Comparison of ENCODE assay signal across 9 mouse cellular contexts in genomic region chr4:141720761-141721523, GRCm38 (mm10). TPM values are rescaled to one million over a fixed set of nuclear protein-coding genes. Genes with fewer than 3 reads are reported as not detected.
A peak's percentile ranks its signal among the peaks of the same experiment; 100 is the strongest.
DNase-seq lines count a peak whose midpoint lies in the region; ATAC-seq and TF ChIP-seq lines count a peak whose summit lies in the region.
"Had no signal": no experiment of that assay in that cellular context is flagged by ENCODE, and none has a peak within 500 bp of the region (broad histone marks: within the 10 kb centered on the region; RNA-seq: fewer than 3 reads in every experiment).

No protein-coding gene starts in this region.

- H3K27me3 ChIP-seq in liver, adult 2 months (ENCODE audit: control insufficient read depth, insufficient read depth, low read length): no peaks in the 10 kb centered on the region

- TF ChIP-seq POLR2A in liver, adult 2 months (IDR thresholded peaks at IDR 0.05; ENCODE audit: extremely low read depth, insufficient read depth, low read length): no peak

- whole genome bisulfite sequencing in liver, adult 2 months: 1% methylated on average over 6 of the region's 6 CpGs

- peaks cover 57% of the 10 kb centered on the region for H3K79me2 ChIP-seq in liver, adult 2 months (ENCODE audit: control insufficient read depth, insufficient read depth, low read length)

- peaks cover 47% of the 10 kb centered on the region for H3K4me1 ChIP-seq in liver, adult 2 months (ENCODE audit: control insufficient read depth, insufficient read depth, low read length)

- H3K4me3 ChIP-seq in liver, adult 2 months (ENCODE audit: insufficient read depth, low read depth, low read length): peak overlapping the region; percentile 53

- peaks cover 25% of the 10 kb centered on the region for H3K36me3 ChIP-seq in liver, adult 2 months (ENCODE audit: control insufficient read depth, insufficient read depth, low read length)

- 0 out of 2 replicates have a peak, but pooled peaks have one; percentile 28 for ATAC-seq in monocyte, adult 5-6 weeks (replicated peaks; ENCODE audit: insufficient number of reproducible peaks, low FRiP score, low TSS enrichment, poor library complexity, severe bottlenecking)

- no peak for TF ChIP-seq CTCF in liver, adult 2 months (IDR thresholded peaks at IDR 0.05; ENCODE audit: low read depth, low read length)

- intact Hi-C loops in left cerebral cortex, postnatal 4 days (cut with DNase I): no loop called here
- intact Hi-C loops in left cerebral cortex, postnatal 14 days (cut with DNase I): loop anchor here (5.0 kb wide), 1 partner anchor 46 kb away; no protein-coding TSS in a partner anchor

- H3K27ac ChIP-seq in liver, adult 2 months (replicated peaks; ENCODE audit: insufficient read depth, low read depth, low read length): peak overlapping the region; percentile 99

- H3K9ac ChIP-seq in liver, adult 2 months (ENCODE audit: low read depth, low read length): peak overlapping the region; percentile 64

- DNase-seq in liver, adult 2 months (ENCODE audit: extremely low read depth, low read depth, low spot score): no peak
- DNase-seq in liver: no peak
- peak; percentile 45 for DNase-seq in brain, adult 2 months (ENCODE audit: low read depth, low spot score)
- DNase-seq in induced T-regulatory cell, adult 2 months (ENCODE audit: low read depth): peak; percentile 59
- no peak for DNase-seq in c-Kit-positive CD71-positive TER-119-positive erythroid progenitor cells, embryonic 14.5 days (ENCODE audit: low spot score)
- DNase-seq in left cerebral cortex, postnatal 4 days: no peak
- DNase-seq in left cerebral cortex, postnatal 14 days (ENCODE audit: low spot score in 2 of 2): no peak
- DNase-seq: gastrocnemius, postnatal 14 days had no signal

RNA-seq across cellular contexts. Expression of gene Ddi2, which starts 2.3 kb away (rescaled TPM):
- total RNA-seq in liver, adult 2 months (2014; rRNA removed): 59.2 and 64.0 TPM in 2 replicates
- 51.2 and 55.7 TPM in 2 replicates for polyA plus RNA-seq in liver, adult 2 months (2012; rRNA removed)
- total RNA-seq in monocyte, adult 5-6 weeks (2017): 31.1 to 45.0 TPM (median 34.8 TPM) in 3 replicates
- total RNA-seq in left cerebral cortex, postnatal 4 days (2021): 10 to 100 TPM; 26.3 to 26.7 TPM
- 10 to 100 TPM; 32.5 to 33.6 TPM for total RNA-seq in left cerebral cortex, postnatal 14 days (2021)

RNA-seq across cellular contexts. Expression of gene Agmat, which starts 25.5 kb away (rescaled TPM):
- 164 and 180 TPM in 2 replicates for total RNA-seq in liver, adult 2 months (2014; rRNA removed)
- polyA plus RNA-seq in liver, adult 2 months (2012; rRNA removed): 453 and 487 TPM in 2 replicates
- total RNA-seq in monocyte, adult 5-6 weeks (2017): not detected in 3 replicates
- total RNA-seq in left cerebral cortex, postnatal 4 days (2021): not detected
- total RNA-seq in left cerebral cortex, postnatal 14 days (2021): under 1 TPM in 1 of 2 experiments, not detected in 1; 0.40 TPM

RNA-seq across cellular contexts. Expression of gene Rsc1a1, which starts 35.5 kb away (rescaled TPM):
- 16.3 and 30.3 TPM in 2 replicates for total RNA-seq in liver, adult 2 months (2014; rRNA removed)
- 52.0 and 70.9 TPM in 2 replicates for polyA plus RNA-seq in liver, adult 2 months (2012; rRNA removed)
- total RNA-seq in monocyte, adult 5-6 weeks (2017): 7.4 TPM in 1 of 3 replicates, not detected in the others
- total RNA-seq in left cerebral cortex, postnatal 4 days (2021): 1 to 10 TPM in 1 of 2 experiments, under 1 TPM in 1; 0.42 to 2.2 TPM
- not detected for total RNA-seq in left cerebral cortex, postnatal 14 days (2021)

RNA-seq across cellular contexts. Expression of gene Plekhm2, which starts 56.2 kb away (rescaled TPM):
- total RNA-seq in liver, adult 2 months (2014; rRNA removed): 2.7 and 5.0 TPM in 2 replicates
- polyA plus RNA-seq in liver, adult 2 months (2012; rRNA removed): 11.2 and 13.5 TPM in 2 replicates
- 14.4 to 16.5 TPM (median 15.7 TPM) in 3 replicates for total RNA-seq in monocyte, adult 5-6 weeks (2017)
- 10 to 100 TPM; 44.1 to 51.1 TPM for total RNA-seq in left cerebral cortex, postnatal 4 days (2021)
- 10 to 100 TPM; 57.6 to 57.9 TPM for total RNA-seq in left cerebral cortex, postnatal 14 days (2021)

Comparison
In these comparisons a context has a peak if more than half of its experiments do, and no peak if none do; other contexts are left out.
1. DNase-seq: peak in brain, adult 2 months (single experiment) and induced T-regulatory cell, adult 2 months (single experiment); none in liver, adult 2 months (single experiment), liver (single experiment), c-Kit-positive CD71-positive TER-119-positive erythroid progenitor cells, embryonic 14.5 days (single experiment), left cerebral cortex, postnatal 4 days (single experiment) and left cerebral cortex, postnatal 14 days (0 of 2).
2. RNA of gene Agmat, which starts 25.5 kb away (total RNA-seq): 164 to 180 TPM in liver, adult 2 months; 0.40 TPM in left cerebral cortex, postnatal 14 days, not detected in monocyte, adult 5-6 weeks and not detected in left cerebral cortex, postnatal 4 days; every median in the first group is over 100 times any median in the second.